Mouse (Mus musculus) embryonic facial prominence, embryonic 14.5 days (tissue): Measurements from ENCODE around the gene Adamts6. TPM values are rescaled to one million over a fixed set of nuclear protein-coding genes. Genes with fewer than 3 reads are reported as not detected.

Experiments used
- ATAC-seq: fragments of 200-750 bp; cut with Nextera tagmentation; 2 replicates; pipeline ENCODE4 v1.8.0; 2017; ENCODE audit warnings: low read depth, moderate number of reproducible peaks, moderate TSS enrichment
- DNase-seq: peaks from one replicate; pipeline ENCODE4 v3.0.0-alpha.2; 2015; ENCODE audit warnings: low spot score
- H3K27ac ChIP-seq: fragments of 300-500 bp; sonication (generic); replicated peaks from 2 replicates; pipeline ENCODE4 v1.5.1; 2014; ENCODE audit warnings: low read depth, mild to moderate bottlenecking, low read length, moderate library complexity
- H3K27me3 ChIP-seq: fragments of 300-500 bp; sonication (generic); replicated peaks from 2 replicates; pipeline ENCODE4 v1.6.1; 2014; ENCODE audit warnings: low read length; ENCODE audit not compliant: control insufficient read depth, insufficient read depth
- H3K36me3 ChIP-seq: fragments of 300-500 bp; sonication (generic); 2 replicates; pipeline ENCODE4 v1.6.1; 2014; ENCODE audit warnings: low read length, mixed read lengths; ENCODE audit not compliant: control insufficient read depth, insufficient read depth
- H3K4me1 ChIP-seq: fragments of 300-500 bp; sonication (generic); 2 replicates; pipeline ENCODE4 v1.6.1; 2014; ENCODE audit warnings: antibody characterized with exemption, low read length; ENCODE audit not compliant: control insufficient read depth, insufficient read depth
- H3K4me2 ChIP-seq: fragments of 300-500 bp; sonication (generic); 2 replicates; pipeline ENCODE4 v1.6.1; 2014; ENCODE audit warnings: low read depth, mild to moderate bottlenecking, low read length, moderate library complexity, mixed read lengths
- H3K4me3 ChIP-seq: fragments of 300-500 bp; sonication (generic); 2 replicates; pipeline ENCODE4 v1.5.1; 2014; ENCODE audit warnings: low read depth, mild to moderate bottlenecking, low read length
- H3K9ac ChIP-seq: fragments of 300-500 bp; sonication (generic); 2 replicates; pipeline ENCODE4 v1.6.1; 2014; ENCODE audit warnings: low read depth, mild to moderate bottlenecking, low read length, moderate library complexity, mixed read lengths
- H3K9me3 ChIP-seq: fragments of 300-500 bp; sonication (generic); 2 replicates; pipeline ENCODE4 v1.6.1; 2016; ENCODE audit warnings: low read length; ENCODE audit not compliant: control insufficient read depth
- WGBS: fragments of 180-500 bp; shearing (Covaris S2); extraction: QIAGEN DNeasy Blood & Tissue Kit; methylation state at CpG from one replicate; pipeline ENCODE4 v1.1.7; 2014; 5-methylcytosine and 5-hydroxymethylcytosine counted together
- polyA plus RNA-seq: library from polyadenylated mRNA; unstranded; fragments of >200 nt; fragmentation: Nextera tagmentation; extraction: Ambion mirVana; gene quantifications from 2 replicates; pipeline ENCODE4 v1.2.1, GENCODE M21; 2014

The Adamts6 gene
- polyA plus RNA-seq, 1 experiment from 2014 or later, result 3.1 TPM

- Histone ChIP-seq H3K27ac (no peak overlapping the region), H3K27me3 (no peaks in the 10 kb centered on the region), H3K9me3 (no peaks in the 10 kb centered on the region), H3K4me2 (no peak overlapping the region), H3K4me1 (no peaks in the 10 kb centered on the region), H3K4me3 (no peak overlapping the region), H3K9ac (no peak overlapping the region), H3K36me3 (peaks cover 5% of the 10 kb centered on the region)
- no peak for ATAC-seq
- DNase-seq, result no peak
- 87% methylated on average over 1 of the region's 1 CpGs for WGBS
Measured at GRCm38 (mm10) chr13:104295472-104295871, 7.8 kb downstream of the Adamts6 start.

GRCm38 (mm10) chr13:104329336-104329735 is 41.7 kb downstream of the Adamts6 start:
- H3K27me3 ChIP-seq, result no peaks in the 10 kb centered on the region
- no peak overlapping the region for H3K4me2 ChIP-seq
- 0 out of 2 replicates have a peak, but pooled peaks cover 3% of the 10 kb centered on the region for H3K36me3 ChIP-seq
- H3K4me3 ChIP-seq, result no peak overlapping the region
- DNase-seq, result no peak
- H3K27ac ChIP-seq, result no peak overlapping the region
- H3K9me3 ChIP-seq, result no peaks in the 10 kb centered on the region
- no peak overlapping the region for H3K9ac ChIP-seq
- H3K4me1 ChIP-seq, result no peaks in the 10 kb centered on the region
- 87% methylated on average over 3 of the region's 3 CpGs for WGBS
- ATAC-seq, result no peak

- ATAC-seq (no peak; the same call in 1 of the 2 replicates), DNase-seq (peak; percentile 3)
- Histone ChIP-seq H3K4me3 (no peak overlapping the region), H3K36me3 (0 out of 2 replicates have a peak, but pooled peaks cover 3% of the 10 kb centered on the region), H3K9me3 (no peaks in the 10 kb centered on the region), H3K9ac (no peak overlapping the region), H3K4me1 (no peaks in the 10 kb centered on the region), H3K4me2 (no peak overlapping the region), H3K27ac (no peak overlapping the region), H3K27me3 (no peaks in the 10 kb centered on the region)
- 73% methylated on average over 2 of the region's 2 CpGs for WGBS
Measured at GRCm38 (mm10) chr13:104329742-104330141, 42.1 kb downstream of the Adamts6 start.

GRCm38 (mm10) chr13:104352590-104352989 is 65.0 kb downstream of the Adamts6 start:
- 57% methylated on average over 5 of the region's 5 CpGs for WGBS
- Histone ChIP-seq H3K4me3 (no peak overlapping the region), H3K4me1 (no peaks in the 10 kb centered on the region), H3K27ac (no peak overlapping the region), H3K9ac (no peak overlapping the region), H3K9me3 (no peaks in the 10 kb centered on the region), H3K4me2 (no peak overlapping the region), H3K27me3 (no peaks in the 10 kb centered on the region), H3K36me3 (peaks cover 12% of the 10 kb centered on the region; the same call in 1 of the 2 replicates)
- no peak for ATAC-seq
- peak; percentile 20 for DNase-seq

GRCm38 (mm10) chr13:104393427-104394356 is 106.1 kb downstream of the Adamts6 start:
- Histone ChIP-seq H3K9ac (no peak overlapping the region), H3K27me3 (no peaks in the 10 kb centered on the region), H3K36me3 (no peaks in the 10 kb centered on the region), H3K9me3 (no peaks in the 10 kb centered on the region), H3K4me2 (no peak overlapping the region), H3K27ac (no peak overlapping the region), H3K4me3 (no peak overlapping the region), H3K4me1 (no peaks in the 10 kb centered on the region; the same call in 1 of the 2 replicates)
- ATAC-seq, result peak; percentile 41; the same call in 1 of the 2 replicates
- DNase-seq, result peak; percentile 82
- WGBS, result 58% methylated on average over 8 of the region's 8 CpGs

- Histone ChIP-seq H3K4me2 (no peak overlapping the region; the same call in 1 of the 2 replicates), H3K9me3 (no peaks in the 10 kb centered on the region), H3K4me3 (no peak overlapping the region), H3K27ac (no peak overlapping the region), H3K9ac (no peak overlapping the region), H3K4me1 (no peaks in the 10 kb centered on the region; the same call in 1 of the 2 replicates), H3K27me3 (no peaks in the 10 kb centered on the region), H3K36me3 (peaks cover 9% of the 10 kb centered on the region; the same call in 1 of the 2 replicates)
- ATAC-seq (no peak), DNase-seq (peak; percentile 81)
- 48% methylated on average over 8 of the region's 8 CpGs for WGBS
Measured at GRCm38 (mm10) chr13:104397814-104398213, 110.2 kb downstream of the Adamts6 start.

- Histone ChIP-seq H3K9ac (no peak overlapping the region), H3K27me3 (no peaks in the 10 kb centered on the region), H3K4me2 (no peak overlapping the region), H3K9me3 (no peaks in the 10 kb centered on the region), H3K36me3 (0 out of 2 replicates have a peak, but pooled peaks cover 4% of the 10 kb centered on the region), H3K27ac (no peak overlapping the region), H3K4me3 (no peak overlapping the region), H3K4me1 (no peaks in the 10 kb centered on the region)
- ATAC-seq, result no peak
- no peak for DNase-seq
- WGBS, result 100% methylated on average over 2 of the region's 2 CpGs
Measured at GRCm38 (mm10) chr13:104432734-104433133, 145.1 kb downstream of the Adamts6 start.

- Histone ChIP-seq H3K36me3 (peaks cover 14% of the 10 kb centered on the region; the same call in 1 of the 2 replicates), H3K9me3 (no peaks in the 10 kb centered on the region)
- 91% methylated on average over 7 of the region's 7 CpGs for WGBS
Measured at GRCm38 (mm10) chr13:104442559-104442958, 154.9 kb downstream of the Adamts6 start.

More at GRCm38 (mm10) chr13:104442559-104442958, 154.9 kb downstream of the Adamts6 start:
- no peak overlapping the region for H3K27ac ChIP-seq
- ATAC-seq (no peak), DNase-seq (no peak)
- no peak overlapping the region for H3K4me3 ChIP-seq
- no peaks in the 10 kb centered on the region for H3K27me3 ChIP-seq
- no peaks in the 10 kb centered on the region for H3K4me1 ChIP-seq
- H3K4me2 ChIP-seq, result no peak overlapping the region
- H3K9ac ChIP-seq, result no peak overlapping the region
